Mouse (Mus musculus): ENCODE data around the gene Lnx1. TPM values are rescaled to one million over a fixed set of nuclear protein-coding genes. Genes with fewer than 3 reads are reported as not detected.

The Lnx1 gene
- polyA plus RNA-seq, 1 experiment from 2014 or later: 0.53 TPM

DNA sequence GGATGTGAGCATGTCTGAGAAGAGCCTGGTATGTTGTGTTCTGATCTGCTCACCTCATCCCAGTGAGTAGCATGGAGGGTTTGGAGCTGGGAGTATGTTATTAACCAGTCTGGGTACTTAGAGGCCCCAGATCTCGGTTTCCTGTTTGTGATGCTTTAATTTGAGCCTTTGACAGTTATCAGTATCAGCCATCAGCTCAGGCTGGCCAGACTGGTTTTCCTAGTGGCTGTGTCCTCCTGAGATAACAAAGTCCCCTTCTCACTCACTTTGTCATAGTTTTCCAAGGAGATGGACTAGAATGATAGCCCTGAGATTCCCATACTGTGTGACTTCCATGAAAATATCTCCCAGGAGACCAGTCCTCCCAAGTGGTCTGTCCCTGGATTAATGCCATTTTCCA, 8.3 kb upstream of the Lnx1 start:
- Histone ChIP-seq H3K9ac (ENCODE audit: low read length) (no peak overlapping the region), H3K9me3 (ENCODE audit: control insufficient read depth, low read length) (no peaks in the 10 kb centered on the region), H3K27me3 (ENCODE audit: control insufficient read depth, insufficient read depth, low read length) (no peaks in the 10 kb centered on the region), H3K4me2 (ENCODE audit: low read depth, low read length, severe bottlenecking) (no peak overlapping the region), H3K4me1 (replicated peaks; ENCODE audit: control insufficient read depth, insufficient read depth, low read length) (no peaks in the 10 kb centered on the region), H3K27ac (ENCODE audit: low read depth, low read length) (no peak overlapping the region), H3K36me3 (ENCODE audit: control insufficient read depth, insufficient read depth, low read length) (no peaks in the 10 kb centered on the region), H3K4me3 (ENCODE audit: low read depth, low read length) (no peak overlapping the region)
- no peak for DNase-seq (ENCODE audit: low spot score)
- 88% methylated on average over 1 of the region's 1 CpGs for WGBS
- no peak for ATAC-seq (replicated peaks; ENCODE audit: low FRiP score)

DNA sequence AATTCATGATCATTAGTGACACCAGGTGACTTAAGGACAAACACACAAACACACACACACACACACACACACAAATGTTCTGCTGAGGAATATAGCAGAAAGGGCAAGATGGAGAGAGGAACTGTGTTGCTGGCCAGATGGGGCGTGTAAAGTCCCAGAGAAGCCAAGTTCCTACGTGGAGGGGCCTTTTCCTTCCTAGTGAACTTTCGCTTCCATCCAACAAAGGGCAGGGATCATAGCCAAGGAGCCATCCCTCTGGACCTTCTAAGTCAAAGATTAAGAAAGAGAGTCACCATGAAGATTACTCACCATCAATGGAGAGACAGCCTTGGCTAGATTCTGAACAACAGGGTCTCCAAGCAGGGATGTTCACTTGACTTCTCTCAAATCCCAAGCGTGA, 7.5 kb upstream of the Lnx1 start:
- no peak overlapping the region for H3K27ac ChIP-seq (ENCODE audit: low read depth, low read length)
- no peak overlapping the region for H3K4me3 ChIP-seq (ENCODE audit: low read depth, low read length)
- H3K36me3 ChIP-seq (ENCODE audit: control insufficient read depth, insufficient read depth, low read length): no peaks in the 10 kb centered on the region
- 90% methylated on average over 4 of the region's 4 CpGs for WGBS
- H3K4me1 ChIP-seq (replicated peaks; ENCODE audit: control insufficient read depth, insufficient read depth, low read length): no peaks in the 10 kb centered on the region
- H3K4me2 ChIP-seq (ENCODE audit: low read depth, low read length, severe bottlenecking): no peak overlapping the region
- H3K27me3 ChIP-seq (ENCODE audit: control insufficient read depth, insufficient read depth, low read length): no peaks in the 10 kb centered on the region
- ATAC-seq (replicated peaks; ENCODE audit: low FRiP score) (no peak), DNase-seq (ENCODE audit: low spot score) (no peak)
- H3K9me3 ChIP-seq (ENCODE audit: control insufficient read depth, low read length): no peaks in the 10 kb centered on the region
- no peak overlapping the region for H3K9ac ChIP-seq (ENCODE audit: low read length)

DNA sequence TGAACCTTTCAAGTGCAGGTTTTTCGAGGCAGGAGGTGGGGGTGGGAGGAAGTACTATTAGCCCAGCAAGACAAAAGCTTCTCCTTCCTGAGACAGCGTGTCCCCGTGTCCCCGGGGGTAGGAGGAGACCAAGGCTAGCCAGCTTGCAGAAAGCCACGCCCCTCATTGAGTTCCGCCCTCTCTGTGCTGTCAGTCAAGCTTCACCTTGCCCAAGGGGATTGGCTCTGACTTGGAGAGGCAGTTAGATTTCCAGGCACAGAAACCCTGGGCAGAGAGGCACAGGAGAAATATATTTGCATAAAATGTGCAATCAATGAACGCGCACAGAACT, 1.7 kb upstream of the Lnx1 start:
- under 1% methylated on average over 8 of the region's 8 CpGs for WGBS
- Histone ChIP-seq H3K27me3 (ENCODE audit: control insufficient read depth, insufficient read depth, low read length) (no peaks in the 10 kb centered on the region), H3K9ac (ENCODE audit: low read length) (peak overlapping the region; percentile 28), H3K4me2 (ENCODE audit: low read depth, low read length, severe bottlenecking) (peak overlapping the region; percentile 49), H3K36me3 (ENCODE audit: control insufficient read depth, insufficient read depth, low read length) (no peaks in the 10 kb centered on the region), H3K4me1 (replicated peaks; ENCODE audit: control insufficient read depth, insufficient read depth, low read length) (no peaks in the 10 kb centered on the region), H3K27ac (ENCODE audit: low read depth, low read length) (no peak overlapping the region), H3K4me3 (ENCODE audit: low read depth, low read length) (peak overlapping the region; percentile 40), H3K9me3 (ENCODE audit: control insufficient read depth, low read length) (no peaks in the 10 kb centered on the region)
- ATAC-seq (replicated peaks; ENCODE audit: low FRiP score) (peak; percentile 96), DNase-seq (ENCODE audit: low spot score) (peak; percentile 91)

DNA sequence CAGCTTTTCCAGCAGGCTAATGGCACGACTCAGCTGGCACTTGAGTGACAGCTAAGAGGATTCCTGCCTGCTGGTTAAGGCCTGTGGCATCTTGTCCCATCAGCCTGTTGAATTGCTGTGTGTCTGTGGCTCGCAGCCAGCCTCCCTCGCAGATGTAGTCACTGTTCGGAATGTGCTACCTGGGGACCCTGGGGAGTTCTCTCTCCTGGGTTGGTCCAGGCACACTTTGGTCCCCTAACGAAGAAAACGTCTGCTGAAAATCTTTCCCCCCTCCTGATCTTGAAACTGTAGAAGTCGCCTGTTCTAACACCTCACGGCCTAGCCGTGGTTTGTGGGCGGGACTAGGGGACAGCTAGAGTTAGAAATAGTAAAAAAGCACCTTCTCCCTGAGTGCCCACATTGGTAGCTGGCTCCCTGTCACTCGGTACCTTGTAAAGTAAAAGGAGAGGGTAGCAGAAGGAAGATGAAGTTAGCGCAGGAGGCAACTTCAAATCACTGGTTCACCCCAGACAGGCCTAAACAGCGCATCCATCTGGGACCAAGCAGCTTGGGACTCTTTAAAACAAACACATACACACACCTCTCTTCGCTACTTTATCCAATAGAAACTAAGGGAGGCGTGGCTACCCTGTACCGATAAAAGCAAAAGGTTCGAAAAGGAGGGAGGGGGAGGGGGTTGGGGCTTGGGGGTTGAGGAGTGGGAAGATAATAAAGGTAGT, 1.2 kb upstream of the Lnx1 start:
- Histone ChIP-seq H3K9ac (ENCODE audit: low read length) (peak overlapping the region; percentile 28), H3K4me2 (ENCODE audit: low read depth, low read length, severe bottlenecking) (peak overlapping the region; percentile 49), H3K27ac (ENCODE audit: low read depth, low read length) (no peak overlapping the region), H3K27me3 (ENCODE audit: control insufficient read depth, insufficient read depth, low read length) (no peaks in the 10 kb centered on the region), H3K4me1 (replicated peaks; ENCODE audit: control insufficient read depth, insufficient read depth, low read length) (no peaks in the 10 kb centered on the region), H3K9me3 (ENCODE audit: control insufficient read depth, low read length) (no peaks in the 10 kb centered on the region), H3K4me3 (ENCODE audit: low read depth, low read length) (peak overlapping the region; percentile 40), H3K36me3 (ENCODE audit: control insufficient read depth, insufficient read depth, low read length) (no peaks in the 10 kb centered on the region)
- DNase-seq (ENCODE audit: low spot score): no peak
- 12% methylated on average over 17 of the region's 17 CpGs for WGBS
- ATAC-seq (replicated peaks; ENCODE audit: low FRiP score): peak; percentile 84

DNA sequence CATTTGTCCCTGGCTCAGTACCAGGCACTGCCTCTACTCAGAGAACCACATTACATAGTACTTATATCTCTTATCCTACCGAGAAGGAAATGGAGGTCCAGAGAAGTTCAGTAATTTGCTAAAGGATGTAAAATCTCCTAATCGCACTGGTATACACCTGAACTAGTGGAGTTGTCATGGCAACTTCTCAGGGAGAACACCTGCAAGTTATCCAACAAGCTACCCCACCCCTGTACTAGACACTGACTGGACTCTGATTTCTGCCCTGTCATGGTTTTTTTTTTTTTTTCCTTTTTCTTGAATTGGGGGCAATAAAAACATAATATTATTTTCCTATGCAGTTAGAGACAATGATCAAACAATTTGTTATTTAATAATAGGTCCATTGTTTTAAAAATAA, 1.8 kb downstream of the Lnx1 start:
- Histone ChIP-seq H3K9ac (ENCODE audit: low read length) (no peak overlapping the region), H3K4me3 (ENCODE audit: low read depth, low read length) (no peak overlapping the region), H3K4me1 (replicated peaks; ENCODE audit: control insufficient read depth, insufficient read depth, low read length) (no peaks in the 10 kb centered on the region), H3K27ac (ENCODE audit: low read depth, low read length) (no peak overlapping the region), H3K27me3 (ENCODE audit: control insufficient read depth, insufficient read depth, low read length) (no peaks in the 10 kb centered on the region), H3K9me3 (ENCODE audit: control insufficient read depth, low read length) (no peaks in the 10 kb centered on the region), H3K36me3 (ENCODE audit: control insufficient read depth, insufficient read depth, low read length) (no peaks in the 10 kb centered on the region), H3K4me2 (ENCODE audit: low read depth, low read length, severe bottlenecking) (no peak overlapping the region)
- WGBS: 85% methylated on average over 2 of the region's 2 CpGs
- ATAC-seq (replicated peaks; ENCODE audit: low FRiP score) (no peak), DNase-seq (ENCODE audit: low spot score) (no peak)

DNA sequence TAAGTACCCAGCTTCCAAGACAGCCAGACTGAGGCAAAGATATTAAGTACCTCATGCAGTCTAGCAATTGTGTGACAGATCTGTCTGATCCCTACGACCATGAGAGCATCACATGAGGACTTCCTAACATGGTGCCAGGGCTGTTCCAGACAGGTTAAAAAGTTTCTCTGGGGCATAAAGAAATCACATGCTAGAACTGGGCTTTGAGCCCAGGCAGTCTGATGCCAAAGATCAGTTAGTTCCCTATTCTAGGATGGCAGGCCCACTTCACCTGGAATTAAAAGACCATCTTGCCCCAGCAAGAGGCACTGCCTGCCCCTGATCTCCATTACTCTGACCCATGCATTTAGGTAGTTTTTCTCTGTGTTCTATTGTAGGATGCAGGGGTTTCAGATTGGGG, 3.0 kb downstream of the Lnx1 start:
- Histone ChIP-seq H3K36me3 (ENCODE audit: control insufficient read depth, insufficient read depth, low read length) (no peaks in the 10 kb centered on the region), H3K4me1 (replicated peaks; ENCODE audit: control insufficient read depth, insufficient read depth, low read length) (no peaks in the 10 kb centered on the region), H3K9ac (ENCODE audit: low read length) (no peak overlapping the region), H3K4me3 (ENCODE audit: low read depth, low read length) (no peak overlapping the region), H3K27me3 (ENCODE audit: control insufficient read depth, insufficient read depth, low read length) (no peaks in the 10 kb centered on the region), H3K27ac (ENCODE audit: low read depth, low read length) (no peak overlapping the region), H3K4me2 (ENCODE audit: low read depth, low read length, severe bottlenecking) (no peak overlapping the region), H3K9me3 (ENCODE audit: control insufficient read depth, low read length) (no peaks in the 10 kb centered on the region)
- WGBS: 80% methylated on average over 1 of the region's 1 CpGs
- ATAC-seq (replicated peaks; ENCODE audit: low FRiP score) (no peak), DNase-seq (ENCODE audit: low spot score) (no peak)

DNA sequence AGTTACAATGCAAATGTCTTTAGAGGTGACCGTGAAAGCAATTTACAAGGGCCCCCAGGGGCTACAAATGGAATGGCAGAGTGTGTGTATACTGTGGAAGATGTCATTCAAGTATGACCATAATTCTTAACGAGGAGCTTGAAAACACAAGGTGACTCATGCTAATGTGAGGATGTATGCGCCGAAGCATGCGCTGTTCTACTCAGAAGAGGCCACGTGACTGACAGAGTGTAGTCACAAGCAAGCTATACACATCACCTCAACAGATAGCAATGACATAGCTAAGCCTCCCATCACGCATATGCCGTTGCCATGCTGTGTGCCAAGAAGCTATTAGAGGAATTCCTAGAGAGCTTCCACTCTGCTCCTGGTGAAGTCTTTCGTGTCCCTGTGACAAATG, 5.2 kb downstream of the Lnx1 start:
- Histone ChIP-seq H3K4me2 (ENCODE audit: low read depth, low read length, severe bottlenecking) (no peak overlapping the region), H3K36me3 (ENCODE audit: control insufficient read depth, insufficient read depth, low read length) (no peaks in the 10 kb centered on the region), H3K9me3 (ENCODE audit: control insufficient read depth, low read length) (no peaks in the 10 kb centered on the region), H3K27ac (ENCODE audit: low read depth, low read length) (no peak overlapping the region), H3K4me1 (replicated peaks; ENCODE audit: control insufficient read depth, insufficient read depth, low read length) (no peaks in the 10 kb centered on the region), H3K27me3 (ENCODE audit: control insufficient read depth, insufficient read depth, low read length) (no peaks in the 10 kb centered on the region), H3K4me3 (ENCODE audit: low read depth, low read length) (no peak overlapping the region), H3K9ac (ENCODE audit: low read length) (no peak overlapping the region)
- WGBS: 82% methylated on average over 9 of the region's 9 CpGs
- DNase-seq (ENCODE audit: low spot score): no peak
- ATAC-seq (replicated peaks; ENCODE audit: low FRiP score): no peak

DNA sequence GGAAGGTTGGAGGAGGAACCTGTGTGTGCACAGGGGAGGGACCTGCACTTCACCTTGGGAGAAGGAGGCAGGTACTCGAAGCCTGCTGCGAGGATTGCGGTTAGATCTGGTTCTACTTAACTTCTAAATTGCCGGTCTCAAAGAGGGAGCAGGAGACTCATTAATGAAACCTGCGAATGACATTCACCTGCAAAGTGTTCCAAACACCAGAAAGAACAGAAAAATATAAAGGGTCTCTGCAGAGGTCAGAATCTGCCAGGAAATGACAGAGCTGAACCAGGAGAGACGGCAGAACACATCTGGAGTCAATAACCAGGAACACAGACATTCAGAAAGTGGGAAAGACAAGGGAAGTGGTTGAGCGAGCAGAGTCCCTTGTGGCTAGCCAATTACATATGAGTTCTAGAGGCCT, 8.3 kb downstream of the Lnx1 start:
- 76% methylated on average over 7 of the region's 7 CpGs for WGBS
- no peaks in the 10 kb centered on the region for H3K4me1 ChIP-seq (replicated peaks; ENCODE audit: control insufficient read depth, insufficient read depth, low read length)
- no peaks in the 10 kb centered on the region for H3K36me3 ChIP-seq (ENCODE audit: control insufficient read depth, insufficient read depth, low read length)
- DNase-seq (ENCODE audit: low spot score) (no peak), ATAC-seq (replicated peaks; ENCODE audit: low FRiP score) (no peak)
- no peak overlapping the region for H3K4me3 ChIP-seq (ENCODE audit: low read depth, low read length)
- H3K4me2 ChIP-seq (ENCODE audit: low read depth, low read length, severe bottlenecking): no peak overlapping the region
- no peak overlapping the region for H3K9ac ChIP-seq (ENCODE audit: low read length)
- H3K27me3 ChIP-seq (ENCODE audit: control insufficient read depth, insufficient read depth, low read length): no peaks in the 10 kb centered on the region
- H3K27ac ChIP-seq (ENCODE audit: low read depth, low read length): no peak overlapping the region
- H3K9me3 ChIP-seq (ENCODE audit: control insufficient read depth, low read length): no peaks in the 10 kb centered on the region

DNA sequence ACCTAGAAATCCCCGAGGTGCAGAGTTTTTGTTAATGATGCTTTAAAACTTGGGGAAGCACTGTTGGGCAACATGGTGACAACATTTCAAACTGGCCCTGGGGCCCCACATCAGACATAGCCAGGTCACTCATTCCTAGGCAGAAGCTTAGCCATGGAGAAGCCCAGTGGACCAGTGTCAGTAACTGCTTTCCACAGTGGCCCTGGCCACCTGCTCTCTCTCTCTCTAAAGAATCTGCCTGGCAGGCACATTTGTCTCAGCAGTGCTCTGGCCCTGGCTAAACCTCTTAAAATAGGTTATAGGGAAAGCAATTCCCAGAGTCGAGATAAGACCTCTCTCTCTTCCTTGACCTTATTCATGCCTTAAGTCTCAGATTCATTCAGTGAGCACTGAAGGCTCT, 8.9 kb downstream of the Lnx1 start:
- H3K9ac ChIP-seq (ENCODE audit: low read length): no peak overlapping the region
- no peaks in the 10 kb centered on the region for H3K27me3 ChIP-seq (ENCODE audit: control insufficient read depth, insufficient read depth, low read length)
- H3K4me2 ChIP-seq (ENCODE audit: low read depth, low read length, severe bottlenecking): no peak overlapping the region
- ATAC-seq (replicated peaks; ENCODE audit: low FRiP score) (no peak), DNase-seq (ENCODE audit: low spot score) (no peak)
- H3K4me1 ChIP-seq (replicated peaks; ENCODE audit: control insufficient read depth, insufficient read depth, low read length): no peaks in the 10 kb centered on the region
- WGBS: 69% methylated on average over 2 of the region's 2 CpGs
- H3K4me3 ChIP-seq (ENCODE audit: low read depth, low read length): no peak overlapping the region
- no peaks in the 10 kb centered on the region for H3K36me3 ChIP-seq (ENCODE audit: control insufficient read depth, insufficient read depth, low read length)
- H3K27ac ChIP-seq (ENCODE audit: low read depth, low read length): no peak overlapping the region
- no peaks in the 10 kb centered on the region for H3K9me3 ChIP-seq (ENCODE audit: control insufficient read depth, low read length)
